Mouse (Mus musculus) CH12.LX (cell line): ENCODE results near the gene Stk19. TPM values are rescaled to one million over a fixed set of nuclear protein-coding genes. Genes with fewer than 3 reads are reported as not detected.
A peak's percentile ranks its signal among the peaks of the same experiment; 100 is the strongest.

ENCODE experiments used
- DNase-seq: peaks from one replicate; pipeline ENCODE4 v3.0.0-alpha.2; 2013; ENCODE audit errors: extremely low read depth
- H3K27ac ChIP-seq: 2 replicates; pipeline ENCODE4 v1.5.1; 2012; ENCODE audit warnings: low read depth, mild to moderate bottlenecking, control low read depth, moderate library complexity; ENCODE audit not compliant: insufficient read depth
- H3K27me3 ChIP-seq: replicated peaks from 2 replicates; pipeline ENCODE3; 2012; ENCODE audit warnings: inconsistent platforms
- H3K36me3 ChIP-seq, 2 experiments: replicated peaks in 1 of 2; 2 replicates each; pipeline versions ENCODE3 to v1.6.1; 2012; ENCODE audit warnings: inconsistent platforms in 1 of 2, low read length in 1 of 2, mild to moderate bottlenecking in 1 of 2, mixed read lengths in 1 of 2, moderate library complexity in 1 of 2; ENCODE audit not compliant: control insufficient read depth in 1 of 2, insufficient read depth in 1 of 2
- H3K4me1 ChIP-seq, 2 experiments: 2 replicates each; pipeline ENCODE4 v1.6.1; 2012; ENCODE audit warnings: inconsistent platforms in 1 of 2, moderate library complexity in 1 of 2; ENCODE audit not compliant: insufficient read depth in 2 of 2, control insufficient read depth in 1 of 2
- H3K4me2 ChIP-seq: 2 replicates; pipeline ENCODE4 v1.6.1; 2012; ENCODE audit warnings: low read depth, mild to moderate bottlenecking, control low read depth; ENCODE audit not compliant: poor library complexity, insufficient read depth, severe bottlenecking
- H3K4me3 ChIP-seq, 3 experiments: fragments of 150-350 bp in 1 of 3; sonication (generic) in 1 of 3; replicated peaks in 1 of 3; 2 replicates each; pipeline versions ENCODE3 to v1.5.1; 2011 to 2012; ENCODE audit warnings: low read depth in 2 of 3, low read length in 2 of 3, mild to moderate bottlenecking in 2 of 3, moderate library complexity in 2 of 3, control low read depth in 1 of 3, improper control_type of control experiment in 1 of 3, inconsistent platforms in 1 of 3, mixed read lengths in 1 of 3; ENCODE audit not compliant: poor library complexity in 1 of 3
- H3K79me2 ChIP-seq: replicated peaks from 2 replicates; pipeline ENCODE4 v1.6.1; 2012; ENCODE audit warnings: mild to moderate bottlenecking, moderate library complexity; ENCODE audit not compliant: control insufficient read depth, poor library complexity, insufficient read depth, severe bottlenecking; ENCODE audit errors: extremely low read depth
- H3K9ac ChIP-seq: 2 replicates; pipeline ENCODE4 v1.6.1; 2012; ENCODE audit warnings: low read depth, mild to moderate bottlenecking, control low read depth, moderate library complexity; ENCODE audit not compliant: insufficient read depth
- H3K9me3 ChIP-seq: replicated peaks from 2 replicates; pipeline ENCODE3; 2012; ENCODE audit warnings: low read length, inconsistent platforms, mixed read lengths
- BHLHE40 ChIP-seq: IDR thresholded peaks from 2 replicates; pipeline ENCODE4 v1.6.1; 2011; ENCODE audit warnings: mild to moderate bottlenecking, low read depth, low read length, improper control_type of control experiment
- CHD1 ChIP-seq: IDR thresholded peaks from 2 replicates; pipeline ENCODE4 v1.6.1; 2012; ENCODE audit warnings: low read depth, low read length, improper control_type of control experiment, inconsistent platforms
- CTCF ChIP-seq, 2 experiments: IDR thresholded peaks in 1 of 2; conservative IDR thresholded peaks in 1 of 2; 2 replicates each; pipeline ENCODE4 v1.5.1; 2011 to 2012; ENCODE audit warnings: low read depth in 2 of 2, low read length in 2 of 2, improper control_type of control experiment in 1 of 2, inconsistent platforms in 1 of 2, mild to moderate bottlenecking in 1 of 2, moderate library complexity in 1 of 2
- E2F4 ChIP-seq: IDR thresholded peaks from 2 replicates; pipeline ENCODE4 v1.6.1; 2011; ENCODE audit warnings: low read depth, low read length, improper control_type of control experiment; ENCODE audit not compliant: insufficient replicate concordance
- EP300 ChIP-seq: IDR thresholded peaks from 2 replicates; pipeline ENCODE4 v1.6.1; 2011; ENCODE audit warnings: low read length, improper control_type of control experiment
- ETS1 ChIP-seq: conservative IDR thresholded peaks from 2 replicates; pipeline ENCODE4 v1.6.1; 2012; ENCODE audit warnings: low read depth, mild to moderate bottlenecking, inconsistent platforms, low read length, improper control_type of control experiment, moderate library complexity
- GABPA ChIP-seq: IDR thresholded peaks from 2 replicates; pipeline ENCODE4 v1.6.1; 2012; ENCODE audit warnings: low read depth, low read length, improper control_type of control experiment, inconsistent platforms; ENCODE audit not compliant: insufficient replicate concordance
- HCFC1 ChIP-seq: IDR thresholded peaks from 2 replicates; pipeline ENCODE4 v1.6.1; 2012; ENCODE audit warnings: low read depth, mild to moderate bottlenecking, inconsistent platforms, low read length, improper control_type of control experiment
- JUN ChIP-seq: IDR thresholded peaks from 2 replicates; pipeline ENCODE4 v1.6.1; 2011; ENCODE audit warnings: low read depth, mild to moderate bottlenecking, low read length, improper control_type of control experiment, moderate library complexity; ENCODE audit not compliant: insufficient read depth
- JUND ChIP-seq: conservative IDR thresholded peaks from 2 replicates; pipeline ENCODE4 v1.6.1; 2011; ENCODE audit warnings: low read depth, low read length, improper control_type of control experiment
- MAX ChIP-seq: IDR thresholded peaks from 2 replicates; pipeline ENCODE4 v1.6.1; 2011; ENCODE audit warnings: low read length, improper control_type of control experiment
- MAZ ChIP-seq: IDR thresholded peaks from 2 replicates; pipeline ENCODE4 v1.6.1; 2012; ENCODE audit warnings: low read depth, mild to moderate bottlenecking, inconsistent platforms, low read length, improper control_type of control experiment, moderate library complexity
- MEF2A ChIP-seq: IDR thresholded peaks from 2 replicates; pipeline ENCODE4 v1.6.1; 2014; ENCODE audit warnings: low read depth, mild to moderate bottlenecking, inconsistent platforms, low read length, improper control_type of control experiment, borderline replicate concordance
- MXI1 ChIP-seq: IDR thresholded peaks from 2 replicates; pipeline ENCODE4 v1.6.1; 2011; ENCODE audit warnings: mild to moderate bottlenecking, low read depth, low read length, improper control_type of control experiment
- PAX5 ChIP-seq: IDR thresholded peaks from 2 replicates; pipeline ENCODE4 v1.6.1; 2012; ENCODE audit warnings: low read length, inconsistent platforms, mixed read lengths
- POLR2AphosphoS2 ChIP-seq: IDR thresholded peaks from 2 replicates; pipeline ENCODE4 v1.6.1; 2011; ENCODE audit warnings: low read depth, low read length, improper control_type of control experiment
- RAD21 ChIP-seq: IDR thresholded peaks from 2 replicates; pipeline ENCODE4 v1.6.1; 2011; ENCODE audit warnings: low read depth, mild to moderate bottlenecking, low read length, improper control_type of control experiment, moderate library complexity
- SIN3A ChIP-seq: IDR thresholded peaks from 2 replicates; pipeline ENCODE4 v1.6.1; 2012; ENCODE audit warnings: low read length, improper control_type of control experiment, inconsistent platforms
- SMC3 ChIP-seq: IDR thresholded peaks from 2 replicates; pipeline ENCODE4 v1.6.1; 2011; ENCODE audit warnings: low read depth, low read length, improper control_type of control experiment
- TCF12 ChIP-seq: IDR thresholded peaks from 2 replicates; pipeline ENCODE4 v1.6.1; 2014; ENCODE audit warnings: low read depth, mild to moderate bottlenecking, inconsistent platforms, low read length, improper control_type of control experiment
- USF2 ChIP-seq: conservative IDR thresholded peaks from 2 replicates; pipeline ENCODE4 v1.6.1; 2011; ENCODE audit warnings: low read depth, low read length, improper control_type of control experiment
- ZC3H11A ChIP-seq: IDR thresholded peaks from 2 replicates; pipeline ENCODE4 v1.6.1; 2012; ENCODE audit warnings: low read depth, mild to moderate bottlenecking, inconsistent platforms, low read length, improper control_type of control experiment
- ZKSCAN1 ChIP-seq: IDR thresholded peaks from 2 replicates; pipeline ENCODE4 v1.6.1; 2012; ENCODE audit warnings: low read depth, inconsistent platforms, low read length, improper control_type of control experiment, borderline replicate concordance
- ZMIZ1 ChIP-seq: IDR thresholded peaks from 2 replicates; pipeline ENCODE4 v1.6.1; 2012; ENCODE audit warnings: low read depth, mild to moderate bottlenecking, inconsistent platforms, low read length, improper control_type of control experiment
- dilution Hi-C: fragments of 300-500 bp; cut with MboI; formaldehyde crosslinking; loops from 2 replicates; pipeline ENCODE4 v1.14.3; 2020; ENCODE audit warnings: low sequenced_read_pairs; ENCODE audit not compliant: extremely low pct_unique_long_range_greater_than_20kb, extremely low pct_ligation_motif_present
- in situ Hi-C: fragments of 300-500 bp; cut with MboI; formaldehyde crosslinking; loops from 3 replicates; pipeline ENCODE4 v1.14.3; 2019; ENCODE audit warnings: low sequenced_read_pairs, low pct_ligation_motif_present, low pct_unique_long_range_greater_than_20kb, mixed read lengths
- polyA plus RNA-seq: library from polyadenylated mRNA; unstranded; fragments of >175 nt; gene quantifications from 2 replicates; pipeline ENCODE4 v1.2.1, GENCODE M21; 2012; ENCODE audit warnings: low read depth; ENCODE audit not compliant: insufficient read length
- total RNA-seq, 2 experiments: library from RNA; depleted of rRNA; stranded (reverse); fragments of 300-350 nt in 1 of 2; fragments of >200 nt in 1 of 2; gene quantifications; 2 replicates each; pipeline ENCODE4 v1.2.3; 2012 to 2014

The Stk19 gene
- total and polyA plus RNA-seq, 3 experiments, result 22.6 to 37.1 (median 27.7) TPM

- H3K27ac ChIP-seq, result no peak overlapping the region
- dilution Hi-C loops, result no loop called here
- peaks cover 3% of the 10 kb centered on the region; the same call in 1 of the 2 replicates for H3K79me2 ChIP-seq
- in situ Hi-C loops, result no loop called here
- no peak overlapping the region for H3K4me3 ChIP-seq
- peaks cover 7 to 28% of the 10 kb centered on the region in 2 experiments; a peak in 3 of 4 replicates for H3K4me1 ChIP-seq
- no peaks in the 10 kb centered on the region for H3K27me3 ChIP-seq
- TF ChIP-seq ZKSCAN1, result no peak
- no peak for TF ChIP-seq JUN
- TF ChIP-seq USF2, result no peak
- no peak for TF ChIP-seq RAD21
- TF ChIP-seq E2F4, result no peak
- no peak for TF ChIP-seq MXI1
- TF ChIP-seq MAZ, result no peak
- no peak for TF ChIP-seq BHLHE40
- no peak for TF ChIP-seq CTCF (conservative IDR thresholded peaks at IDR 0.05 in 1 of 2, IDR thresholded peaks at IDR 0.05 in 1 of 2; ENCODE audit: low read depth in 2 of 2, low read length in 2 of 2)
- TF ChIP-seq PAX5, result no peak
- TF ChIP-seq HCFC1, result no peak
- TF ChIP-seq TCF12, result no peak
- no peak for TF ChIP-seq JUND
- no peak for TF ChIP-seq ETS1
- TF ChIP-seq ZC3H11A, result no peak
- TF ChIP-seq POLR2AphosphoS2, result no peak
- TF ChIP-seq SIN3A, result no peak
- no peak for TF ChIP-seq CHD1
- TF ChIP-seq ZMIZ1, result no peak
- H3K4me2 ChIP-seq, result no peak overlapping the region
- DNase-seq, result no peak
- H3K9me3 ChIP-seq, result no peaks in the 10 kb centered on the region
- peaks cover 49 to 73% of the 10 kb centered on the region in 2 experiments for H3K36me3 ChIP-seq
- no peak overlapping the region for H3K9ac ChIP-seq
Observed at GRCm38 (mm10) chr17:34838785-34839184, 2.0 kb upstream of the Stk19 start.

GRCm38 (mm10) chr17:34837464-34838324 lies 949 bp upstream of the Stk19 start:
- Histone ChIP-seq H3K79me2 (peaks cover 3% of the 10 kb centered on the region; the same call in 1 of the 2 replicates), H3K4me1 (peaks cover 7 to 28% of the 10 kb centered on the region in 2 experiments; a peak in 3 of 4 replicates), H3K9ac (peak overlapping the region; percentile 60), H3K27ac (no peak overlapping the region), H3K36me3 (peaks cover 45 to 72% of the 10 kb centered on the region in 2 experiments), H3K9me3 (no peaks in the 10 kb centered on the region), H3K4me2 (peak overlapping the region; percentile 84), H3K4me3 (peak overlapping the region; percentile 77 to 91 (median 87)), H3K27me3 (no peaks in the 10 kb centered on the region)
- in situ Hi-C loops (no loop called here), dilution Hi-C loops (no loop called here)
- no peak for TF ChIP-seq EP300
- no peak for TF ChIP-seq ZC3H11A
- TF ChIP-seq MEF2A, result no peak
- TF ChIP-seq PAX5, result no peak
- no peak for TF ChIP-seq JUND
- TF ChIP-seq SMC3, result no peak
- TF ChIP-seq MAZ, result no peak
- TF ChIP-seq GABPA, result no peak
- no peak for TF ChIP-seq MAX
- DNase-seq, result no peak
